Mouse (Mus musculus) limb, embryonic 15.5 days (tissue): ENCODE data around the gene Dmwd. TPM values are rescaled to one million over a fixed set of nuclear protein-coding genes. Genes with fewer than 3 reads are reported as not detected.

Experiments
- ATAC-seq: fragments of 200-750 bp; cut with Nextera tagmentation; 2 replicates; pipeline ENCODE4 v1.8.0; 2017; ENCODE audit warnings: low read depth, moderate TSS enrichment; ENCODE audit not compliant: insufficient number of reproducible peaks, low FRiP score, low TSS enrichment
- H3K27ac ChIP-seq: fragments of 300-500 bp; sonication (generic); 2 replicates; pipeline ENCODE4 v1.5.1; 2015; ENCODE audit warnings: moderate library complexity, mild to moderate bottlenecking, inconsistent platforms
- H3K27me3 ChIP-seq: fragments of 300-500 bp; sonication (generic); 2 replicates; pipeline ENCODE4 v1.6.1; 2015; ENCODE audit warnings: inconsistent platforms
- H3K36me3 ChIP-seq: fragments of 300-500 bp; sonication (generic); 2 replicates; pipeline ENCODE4 v1.6.1; 2015; ENCODE audit warnings: inconsistent platforms
- H3K4me1 ChIP-seq: fragments of 300-500 bp; sonication (generic); 2 replicates; pipeline ENCODE4 v1.6.1; 2015; ENCODE audit warnings: inconsistent platforms
- H3K4me2 ChIP-seq: fragments of 300-500 bp; sonication (generic); 2 replicates; pipeline ENCODE4 v1.6.1; 2015; ENCODE audit warnings: mild to moderate bottlenecking, inconsistent platforms
- H3K4me3 ChIP-seq: fragments of 300-500 bp; sonication (generic); 2 replicates; pipeline ENCODE4 v1.5.1; 2015; ENCODE audit warnings: mild to moderate bottlenecking, inconsistent platforms
- H3K9ac ChIP-seq: fragments of 300-500 bp; sonication (generic); 2 replicates; pipeline ENCODE4 v1.6.1; 2015; ENCODE audit warnings: inconsistent platforms
- H3K9me3 ChIP-seq: fragments of 300-500 bp; sonication (generic); 2 replicates; pipeline ENCODE4 v1.6.1; 2016; ENCODE audit warnings: inconsistent platforms
- WGBS: fragments of 180-500 bp; shearing (Covaris S2); methylation state at CpG from one replicate; pipeline ENCODE4 v1.1.7; 2015; 5-methylcytosine and 5-hydroxymethylcytosine counted together
- polyA plus RNA-seq: library from polyadenylated mRNA; unstranded; fragments of >200 nt; fragmentation: Nextera tagmentation; extraction: Ambion mirVana; gene quantifications from 2 replicates; pipeline ENCODE4 v1.2.1, GENCODE M21; 2015

Gene Dmwd
- 15.0 and 15.5 TPM in 2 replicates for polyA plus RNA-seq

- H3K4me3 ChIP-seq: peak within 1 kb of the TSS; percentile 95
- H3K36me3 ChIP-seq: peaks cover 31% of the 10 kb centered on the region
- under 1% methylated on average over 88 of the region's 91 CpGs for WGBS
- H3K27me3 ChIP-seq: no peaks in the 10 kb centered on the region
- peak within 1 kb of the TSS; percentile 84 for H3K27ac ChIP-seq
- H3K4me1 ChIP-seq: peaks cover 26% of the 10 kb centered on the region
- H3K4me2 ChIP-seq: peak within 1 kb of the TSS; percentile 67
- peak; percentile 97 for ATAC-seq
- H3K9ac ChIP-seq: peak within 1 kb of the TSS; percentile 100
- H3K9me3 ChIP-seq: no peaks in the 10 kb centered on the region
Measured at GRCm38 (mm10) chr7:19075723-19076585, at the start of gene Dmwd. Gene Dmwd, plus strand, starts transcription at chr7:19076227.

- H3K9me3 ChIP-seq: no peaks in the 10 kb centered on the region
Measured at GRCm38 (mm10) chr7:19028067-19028466, 48.0 kb upstream of the Dmwd start.

GRCm38 (mm10) chr7:19029084-19029653 is 46.9 kb upstream of the Dmwd start:
- Histone ChIP-seq H3K4me2 (no peak overlapping the region), H3K9ac (no peak overlapping the region), H3K9me3 (no peaks in the 10 kb centered on the region), H3K27ac (no peak overlapping the region), H3K27me3 (no peaks in the 10 kb centered on the region), H3K36me3 (peaks cover 52% of the 10 kb centered on the region), H3K4me3 (no peak overlapping the region), H3K4me1 (peaks cover 20% of the 10 kb centered on the region)
- WGBS: 69% methylated on average over 6 of the region's 6 CpGs
- ATAC-seq: no peak

More at GRCm38 (mm10) chr7:19028067-19028466, 48.0 kb upstream of the Dmwd start:
- Histone ChIP-seq H3K27ac (no peak overlapping the region), H3K4me3 (no peak overlapping the region), H3K9ac (no peak overlapping the region), H3K4me2 (no peak overlapping the region), H3K4me1 (peaks cover 29% of the 10 kb centered on the region), H3K27me3 (peaks cover 9% of the 10 kb centered on the region), H3K36me3 (peaks cover 43% of the 10 kb centered on the region)
- no peak for ATAC-seq

GRCm38 (mm10) chr7:19031641-19032040 is 44.4 kb upstream of the Dmwd start:
- Histone ChIP-seq H3K4me1 (peaks cover 4% of the 10 kb centered on the region; the same call in 1 of the 2 replicates), H3K27me3 (no peaks in the 10 kb centered on the region), H3K36me3 (peaks cover 77% of the 10 kb centered on the region), H3K9me3 (no peaks in the 10 kb centered on the region), H3K4me3 (no peak overlapping the region), H3K4me2 (no peak overlapping the region), H3K27ac (no peak overlapping the region), H3K9ac (no peak overlapping the region)
- no peak for ATAC-seq
- 82% methylated on average over 4 of the region's 4 CpGs for WGBS

GRCm38 (mm10) chr7:19044616-19045015 is 31.4 kb upstream of the Dmwd start:
- no peaks in the 10 kb centered on the region for H3K9me3 ChIP-seq
- no peak overlapping the region for H3K4me3 ChIP-seq
- 93% methylated on average over 6 of the region's 6 CpGs for WGBS
- peaks cover 99% of the 10 kb centered on the region for H3K36me3 ChIP-seq
- H3K9ac ChIP-seq: no peak overlapping the region
- no peaks in the 10 kb centered on the region for H3K4me1 ChIP-seq
- no peak overlapping the region for H3K27ac ChIP-seq
- no peaks in the 10 kb centered on the region for H3K27me3 ChIP-seq
- no peak for ATAC-seq
- no peak overlapping the region for H3K4me2 ChIP-seq

- ATAC-seq: no peak
- H3K9me3 ChIP-seq: no peaks in the 10 kb centered on the region
- H3K4me3 ChIP-seq: no peak overlapping the region
- peaks cover 99% of the 10 kb centered on the region for H3K36me3 ChIP-seq
- H3K27ac ChIP-seq: no peak overlapping the region
- no peaks in the 10 kb centered on the region for H3K27me3 ChIP-seq
- 89% methylated on average over 11 of the region's 11 CpGs for WGBS
- no peak overlapping the region for H3K4me2 ChIP-seq
- no peaks in the 10 kb centered on the region for H3K4me1 ChIP-seq
- H3K9ac ChIP-seq: no peak overlapping the region
Measured at GRCm38 (mm10) chr7:19046286-19047069, 29.5 kb upstream of the Dmwd start.

- Histone ChIP-seq H3K4me2 (no peak overlapping the region), H3K36me3 (peaks cover 98% of the 10 kb centered on the region), H3K9me3 (no peaks in the 10 kb centered on the region), H3K4me3 (no peak overlapping the region), H3K27me3 (no peaks in the 10 kb centered on the region), H3K9ac (no peak overlapping the region), H3K4me1 (no peaks in the 10 kb centered on the region), H3K27ac (no peak overlapping the region)
- 87% methylated on average over 14 of the region's 14 CpGs for WGBS
- ATAC-seq: no peak
Measured at GRCm38 (mm10) chr7:19048006-19048527, 28.0 kb upstream of the Dmwd start.

- no peaks in the 10 kb centered on the region for H3K27me3 ChIP-seq
- H3K27ac ChIP-seq: no peak overlapping the region
- H3K4me1 ChIP-seq: peaks cover 6% of the 10 kb centered on the region
- WGBS: 87% methylated on average over 5 of the region's 5 CpGs
- no peaks in the 10 kb centered on the region for H3K9me3 ChIP-seq
- H3K9ac ChIP-seq: no peak overlapping the region
- peaks cover 94% of the 10 kb centered on the region for H3K36me3 ChIP-seq
- H3K4me3 ChIP-seq: no peak overlapping the region
- ATAC-seq: no peak
- no peak overlapping the region for H3K4me2 ChIP-seq
Measured at GRCm38 (mm10) chr7:19049252-19049651, 26.8 kb upstream of the Dmwd start.

GRCm38 (mm10) chr7:19050172-19050571 is 25.9 kb upstream of the Dmwd start:
- no peak overlapping the region for H3K4me3 ChIP-seq
- no peak for ATAC-seq
- 86% methylated on average over 8 of the region's 8 CpGs for whole genome bisulfite sequencing

GRCm38 (mm10) chr7:19051161-19051560 is 24.9 kb upstream of the Dmwd start:
- Histone ChIP-seq H3K27me3 (no peaks in the 10 kb centered on the region), H3K4me2 (no peak overlapping the region), H3K9ac (no peak overlapping the region), H3K4me3 (no peak overlapping the region), H3K4me1 (peaks cover 10% of the 10 kb centered on the region), H3K36me3 (peaks cover 80% of the 10 kb centered on the region), H3K27ac (no peak overlapping the region), H3K9me3 (no peaks in the 10 kb centered on the region)
- WGBS: 70% methylated on average over 4 of the region's 4 CpGs
- ATAC-seq: no peak

More at GRCm38 (mm10) chr7:19050172-19050571, 25.9 kb upstream of the Dmwd start:
- H3K36me3 ChIP-seq: peaks cover 87% of the 10 kb centered on the region
- H3K4me1 ChIP-seq: peaks cover 10% of the 10 kb centered on the region
- H3K9me3 ChIP-seq: no peaks in the 10 kb centered on the region
- no peak overlapping the region for H3K9ac ChIP-seq
- H3K4me2 ChIP-seq: no peak overlapping the region
- no peaks in the 10 kb centered on the region for H3K27me3 ChIP-seq
- H3K27ac ChIP-seq: no peak overlapping the region

GRCm38 (mm10) chr7:19052345-19053135 is 23.5 kb upstream of the Dmwd start:
- no peak overlapping the region for H3K4me3 ChIP-seq
- no peaks in the 10 kb centered on the region for H3K9me3 ChIP-seq
- no peak overlapping the region for H3K4me2 ChIP-seq
- H3K9ac ChIP-seq: no peak overlapping the region
- 85% methylated on average over 15 of the region's 15 CpGs for WGBS
- H3K36me3 ChIP-seq: peaks cover 66% of the 10 kb centered on the region
- no peak for ATAC-seq
- no peaks in the 10 kb centered on the region for H3K27me3 ChIP-seq
- H3K27ac ChIP-seq: no peak overlapping the region
- H3K4me1 ChIP-seq: peaks cover 10% of the 10 kb centered on the region
